Mouse (Mus musculus) forebrain, embryonic 13.5 days (tissue): ENCODE data around the gene Nr1d1. TPM values are rescaled to one million over a fixed set of nuclear protein-coding genes. Genes with fewer than 3 reads are reported as not detected.

Experiments used
- ATAC-seq: fragments of 200-750 bp; cut with Nextera tagmentation; 2 replicates; pipeline ENCODE4 v1.8.0; 2017
- H3K27ac ChIP-seq: fragments of 300-500 bp; sonication (generic); 2 replicates; pipeline ENCODE4 v1.5.1; 2015; ENCODE audit warnings: inconsistent platforms, mild to moderate bottlenecking, moderate library complexity
- H3K27me3 ChIP-seq: fragments of 300-500 bp; sonication (generic); 2 replicates; pipeline ENCODE4 v1.6.1; 2015; ENCODE audit warnings: mild to moderate bottlenecking, inconsistent platforms
- H3K36me3 ChIP-seq: fragments of 300-500 bp; sonication (generic); 2 replicates; pipeline ENCODE4 v1.6.1; 2015; ENCODE audit warnings: mild to moderate bottlenecking, inconsistent platforms; ENCODE audit not compliant: poor library complexity, severe bottlenecking
- H3K4me1 ChIP-seq: fragments of 300-500 bp; sonication (generic); 2 replicates; pipeline ENCODE4 v1.6.1; 2015; ENCODE audit warnings: inconsistent platforms
- H3K4me2 ChIP-seq: fragments of 300-500 bp; sonication (generic); 2 replicates; pipeline ENCODE4 v1.6.1; 2015; ENCODE audit warnings: inconsistent platforms, mild to moderate bottlenecking, moderate library complexity
- H3K4me3 ChIP-seq: fragments of 300-500 bp; sonication (generic); 2 replicates; pipeline ENCODE4 v1.5.1; 2015; ENCODE audit warnings: mild to moderate bottlenecking, inconsistent platforms
- H3K9ac ChIP-seq: fragments of 300-500 bp; sonication (generic); 2 replicates; pipeline ENCODE4 v1.6.1; 2015; ENCODE audit warnings: mild to moderate bottlenecking, inconsistent platforms
- H3K9me3 ChIP-seq: fragments of 300-500 bp; sonication (generic); replicated peaks from 2 replicates; pipeline ENCODE4 v1.6.1; 2016; ENCODE audit warnings: inconsistent platforms
- WGBS: fragments of 180-500 bp; shearing (Covaris S2); methylation state at CpG from one replicate; pipeline ENCODE4 v1.1.7; 2015; 5-methylcytosine and 5-hydroxymethylcytosine counted together
- polyA plus RNA-seq: library from polyadenylated mRNA; unstranded; fragments of >200 nt; fragmentation: Nextera tagmentation; extraction: Ambion mirVana; gene quantifications from 2 replicates; pipeline ENCODE4 v1.2.1, GENCODE M21; 2015

The Nr1d1 gene
- polyA plus RNA-seq, 1 experiment from 2014 or later: 2.3 TPM

DNA sequence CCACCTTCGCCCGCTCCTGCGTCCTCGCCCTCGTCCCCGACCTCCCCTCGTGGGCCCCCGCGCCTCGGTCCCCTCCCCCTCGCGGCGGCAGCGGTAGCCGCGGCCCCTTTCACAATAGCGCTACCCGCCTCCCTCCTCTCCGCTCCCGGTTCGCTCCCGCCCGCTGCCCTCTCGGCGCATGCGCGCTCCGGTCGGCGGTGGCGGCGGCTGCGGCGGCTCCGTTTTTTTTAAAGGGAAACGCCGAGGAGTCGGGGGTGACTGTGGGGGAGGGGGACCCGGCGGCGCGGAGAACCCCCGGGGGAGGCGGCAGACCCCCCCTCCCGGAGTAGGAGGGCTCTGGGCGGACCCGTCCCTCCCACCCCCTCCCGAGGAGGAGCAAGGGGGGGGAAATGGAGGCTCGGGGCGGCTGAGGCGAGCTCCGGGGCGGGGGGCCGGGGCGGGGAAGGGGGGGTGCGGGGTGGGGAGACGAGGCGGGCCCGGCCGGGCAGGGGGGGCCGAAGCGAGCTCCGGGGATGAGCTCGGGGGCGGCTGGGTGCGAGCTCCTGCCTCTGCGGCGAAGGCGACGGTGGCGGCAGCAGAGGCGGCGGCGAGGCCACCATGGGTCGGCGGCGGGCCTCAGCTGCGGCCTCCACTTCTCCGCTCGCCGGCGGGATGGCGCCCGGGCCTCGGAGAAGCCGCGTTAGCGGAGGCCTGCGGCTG is 20.0 kb upstream of the Nr1d1 start, which contains the start of gene Msl1:
TSS of gene Msl1 (plus strand) at position 502 of the 699 bp plus-strand sequence.
- Histone ChIP-seq H3K9ac (peak within 1 kb of the TSS; percentile 100), H3K9me3 (no peaks in the 10 kb centered on the region), H3K4me3 (peak within 1 kb of the TSS; percentile 100), H3K4me2 (peak within 1 kb of the TSS; percentile 88), H3K36me3 (peaks cover 18% of the 10 kb centered on the region), H3K4me1 (peaks cover 46% of the 10 kb centered on the region), H3K27ac (peak within 1 kb of the TSS; percentile 100), H3K27me3 (no peaks in the 10 kb centered on the region)
- peak; percentile 64 for ATAC-seq
- WGBS: 1% methylated on average over 56 of the region's 89 CpGs

DNA sequence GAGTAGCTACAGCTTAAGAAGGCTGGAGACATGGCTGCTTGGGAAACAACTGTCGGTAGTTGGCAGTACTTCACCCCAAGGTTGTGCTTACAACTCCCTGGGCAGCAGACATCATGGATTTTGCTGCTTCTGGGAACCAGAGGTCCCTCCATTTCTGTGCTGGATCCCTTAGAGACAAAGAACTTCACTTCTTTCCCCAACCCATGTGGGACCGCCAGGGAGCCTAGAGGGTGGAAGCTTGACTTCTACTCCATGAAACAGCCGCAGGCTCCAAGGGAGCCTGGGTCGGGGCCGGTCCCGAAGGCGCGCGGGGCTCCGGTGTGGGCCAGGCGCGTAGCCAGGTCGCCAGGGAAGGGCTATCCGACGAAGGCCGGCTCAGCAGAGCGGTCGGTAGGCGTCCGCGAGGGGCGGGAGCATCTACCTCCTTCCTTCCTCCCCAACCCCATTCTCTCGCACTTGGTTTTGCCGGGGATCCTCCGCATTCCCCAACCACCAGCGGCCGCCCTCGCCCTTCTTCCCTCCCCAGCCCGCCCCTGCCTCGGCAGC is 19.4 kb upstream of the Nr1d1 start:
- WGBS: under 1% methylated on average over 24 of the region's 30 CpGs
- Histone ChIP-seq H3K27ac (peak overlapping the region; percentile 100), H3K9me3 (no peaks in the 10 kb centered on the region), H3K27me3 (no peaks in the 10 kb centered on the region), H3K4me2 (peak overlapping the region; percentile 88), H3K36me3 (peaks cover 12% of the 10 kb centered on the region), H3K4me3 (peak overlapping the region; percentile 100), H3K4me1 (peaks cover 49% of the 10 kb centered on the region), H3K9ac (peak overlapping the region; percentile 100)
- peak; percentile 64 for ATAC-seq

DNA sequence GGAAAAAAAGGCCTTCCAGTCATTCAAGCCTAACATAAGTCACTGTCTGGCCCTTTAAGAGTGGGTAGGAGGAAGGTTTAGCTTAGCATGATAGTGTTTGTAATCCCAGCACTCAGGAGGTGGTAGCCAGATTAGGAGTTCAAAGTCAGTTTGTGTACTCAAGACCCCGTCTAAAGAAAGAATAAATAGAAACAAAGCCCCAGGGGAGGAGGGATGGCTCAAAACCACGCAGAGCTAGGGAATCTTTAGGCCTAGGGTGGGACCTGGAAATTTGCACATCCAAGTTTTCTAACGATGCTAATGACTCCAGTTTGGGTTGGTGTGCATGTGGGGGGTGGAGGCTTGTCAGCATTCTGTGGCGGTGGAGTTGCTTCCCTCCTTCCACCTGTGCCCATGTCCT is 16.9 kb upstream of the Nr1d1 start:
- no peaks in the 10 kb centered on the region for H3K9me3 ChIP-seq
- WGBS: 5% methylated on average over 4 of the region's 4 CpGs
- ATAC-seq: no peak
- no peaks in the 10 kb centered on the region for H3K36me3 ChIP-seq
- no peak overlapping the region for H3K4me2 ChIP-seq
- 0 out of 2 replicates have a peak overlapping the region, but pooled peaks have one; percentile 16 for H3K9ac ChIP-seq
- no peak overlapping the region for H3K4me3 ChIP-seq
- no peaks in the 10 kb centered on the region for H3K27me3 ChIP-seq
- H3K27ac ChIP-seq: no peak overlapping the region
- peaks cover 43% of the 10 kb centered on the region for H3K4me1 ChIP-seq

DNA sequence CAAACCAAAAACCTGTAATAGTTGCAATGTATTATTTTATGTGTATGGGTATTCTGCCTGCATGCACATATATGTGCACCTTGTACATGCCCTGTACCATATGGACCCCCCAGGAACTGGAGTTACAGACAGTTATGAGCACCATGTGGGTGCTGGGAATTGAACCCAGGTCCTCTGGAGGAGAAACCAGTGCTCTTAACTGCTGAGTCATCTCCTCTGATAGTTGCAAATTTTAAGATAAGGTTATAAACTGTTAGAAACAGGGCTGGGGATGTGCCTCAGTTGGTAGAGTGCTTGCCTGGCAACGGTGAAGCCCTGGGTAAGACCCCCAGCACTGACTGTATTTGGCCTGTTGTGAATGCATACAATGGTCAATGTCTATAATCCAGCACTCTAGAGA is 16.3 kb upstream of the Nr1d1 start:
- no peak for ATAC-seq
- Histone ChIP-seq H3K9ac (no peak overlapping the region), H3K27me3 (no peaks in the 10 kb centered on the region), H3K36me3 (no peaks in the 10 kb centered on the region), H3K4me2 (no peak overlapping the region), H3K4me3 (no peak overlapping the region), H3K27ac (no peak overlapping the region), H3K4me1 (peaks cover 49% of the 10 kb centered on the region), H3K9me3 (no peaks in the 10 kb centered on the region)
- 78% methylated on average over 1 of the region's 1 CpGs for WGBS

DNA sequence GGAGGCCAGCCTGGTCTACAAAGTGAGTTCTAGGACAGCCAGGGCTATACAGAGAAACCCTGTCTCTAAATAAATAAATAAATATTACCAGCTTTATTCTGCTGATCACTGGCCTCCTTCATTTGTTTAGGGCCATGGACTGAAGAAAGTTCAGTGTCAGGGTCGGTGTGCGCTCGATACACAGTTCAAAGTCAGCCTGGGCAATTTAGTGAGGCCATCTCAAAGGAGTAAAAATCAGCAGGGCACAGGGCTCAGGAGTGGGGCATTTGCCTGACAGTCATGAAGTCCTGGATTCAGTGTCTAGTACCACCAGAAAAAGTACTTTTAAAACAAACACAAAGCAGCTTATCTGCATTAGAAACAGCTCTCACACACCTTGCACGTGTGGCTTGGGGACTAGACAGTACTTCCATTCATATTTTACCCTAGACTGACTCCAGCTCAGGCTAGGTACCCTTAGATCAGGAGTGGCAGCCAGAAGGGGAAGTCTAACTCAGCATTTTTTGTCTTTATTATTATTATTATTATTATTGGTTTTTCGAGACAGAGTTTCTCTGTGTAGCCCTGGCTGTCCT is 15.6 kb upstream of the Nr1d1 start:
- Histone ChIP-seq H3K36me3 (no peaks in the 10 kb centered on the region), H3K4me2 (no peak overlapping the region), H3K9me3 (no peaks in the 10 kb centered on the region), H3K4me3 (no peak overlapping the region), H3K27me3 (no peaks in the 10 kb centered on the region), H3K27ac (no peak overlapping the region), H3K9ac (no peak overlapping the region), H3K4me1 (peaks cover 57% of the 10 kb centered on the region)
- 86% methylated on average over 5 of the region's 5 CpGs for WGBS
- no peak for ATAC-seq

DNA sequence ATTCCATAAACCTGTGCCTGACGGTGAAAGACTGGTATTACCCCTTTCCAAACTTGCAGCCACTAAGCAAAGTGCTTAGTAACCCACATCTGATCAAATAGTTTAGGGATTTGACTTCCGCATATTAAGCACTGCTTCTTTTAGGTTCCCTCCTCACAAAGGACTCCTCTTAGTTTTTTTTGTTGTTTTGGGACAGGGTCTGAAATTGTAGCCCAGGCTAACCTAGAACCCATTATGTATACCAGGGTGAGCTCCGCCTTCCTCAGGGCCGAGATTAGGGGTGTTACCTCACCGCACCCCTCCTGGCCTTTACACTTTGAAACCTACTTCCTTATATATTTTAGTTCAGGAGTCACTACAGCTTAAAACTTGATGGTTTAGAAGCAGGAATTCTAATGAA is 14.7 kb upstream of the Nr1d1 start:
- Histone ChIP-seq H3K9me3 (no peaks in the 10 kb centered on the region), H3K9ac (peak overlapping the region; percentile 62; the same call in 1 of the 2 replicates), H3K4me3 (peak overlapping the region; percentile 46), H3K36me3 (no peaks in the 10 kb centered on the region), H3K27ac (no peak overlapping the region; the same call in 1 of the 2 replicates), H3K4me2 (peak overlapping the region; percentile 93), H3K27me3 (no peaks in the 10 kb centered on the region), H3K4me1 (peaks cover 66% of the 10 kb centered on the region)
- WGBS: 39% methylated on average over 5 of the region's 5 CpGs
- ATAC-seq: no peak

DNA sequence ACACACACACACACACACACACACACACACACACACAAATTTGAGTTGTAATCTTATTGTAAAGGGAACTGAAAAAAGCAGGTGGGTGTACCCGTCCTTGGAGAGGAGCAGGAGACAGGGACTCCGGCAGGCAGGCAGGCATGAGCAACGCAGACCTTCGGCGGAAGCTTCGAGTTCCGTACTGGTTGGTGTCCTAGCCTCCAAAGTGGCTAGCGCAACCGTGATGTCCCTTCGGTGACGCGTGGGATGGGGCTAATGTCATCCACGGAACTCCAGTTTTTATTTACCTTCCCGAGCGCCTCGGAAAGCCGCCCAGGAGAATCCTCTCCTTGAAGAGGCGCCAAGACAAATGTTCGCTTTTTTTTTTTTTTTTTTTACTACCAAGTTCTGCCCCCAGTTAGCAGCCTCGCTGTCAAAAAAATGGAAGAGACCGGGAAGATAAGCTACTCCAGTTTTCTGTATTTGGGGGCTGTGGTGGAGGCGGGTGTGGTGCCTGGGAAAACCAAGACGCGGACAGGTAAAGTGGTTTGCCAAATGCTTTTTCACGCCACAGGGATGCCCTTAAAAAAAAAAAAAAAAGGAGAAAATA is 14.2 kb upstream of the Nr1d1 start:
- no peak overlapping the region; the same call in 1 of the 2 replicates for H3K27ac ChIP-seq
- ATAC-seq: 0 out of 2 replicates have a peak, but pooled peaks have one; percentile 17
- 2% methylated on average over 25 of the region's 25 CpGs for WGBS

DNA sequence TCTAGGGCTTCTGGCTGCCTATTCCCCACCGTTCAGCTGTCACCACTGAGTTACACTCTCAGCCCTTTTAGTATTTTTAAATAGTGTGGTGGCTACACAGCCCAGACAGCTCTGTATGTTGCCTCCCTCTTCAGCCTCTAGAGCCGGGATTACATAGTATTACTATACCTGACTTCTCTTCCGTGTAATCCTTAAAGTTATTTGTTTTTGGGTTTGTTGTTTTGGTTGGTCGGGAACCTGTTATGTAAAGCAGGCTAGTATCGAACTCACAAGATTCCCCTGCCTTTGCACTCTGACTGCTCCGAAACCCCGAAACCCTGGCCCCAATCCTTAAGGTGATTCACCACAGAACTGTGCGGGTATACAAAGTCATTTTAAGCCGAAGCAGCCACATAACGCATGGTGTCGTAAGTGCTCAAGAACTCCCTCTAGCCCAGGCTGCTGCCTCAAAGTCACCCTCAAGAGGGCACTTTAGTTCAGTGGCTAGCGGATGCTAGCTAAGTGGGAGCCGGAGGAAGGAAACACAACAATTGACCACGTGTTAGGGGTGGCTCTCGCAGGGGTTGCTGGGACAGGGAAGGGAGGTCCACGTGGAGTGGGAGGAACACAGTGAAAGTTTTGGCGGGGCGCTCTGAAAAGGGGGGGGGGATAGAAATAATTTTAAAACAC is 13.6 kb upstream of the Nr1d1 start:
- peaks cover 67% of the 10 kb centered on the region for H3K4me1 ChIP-seq
- WGBS: 13% methylated on average over 18 of the region's 18 CpGs
- H3K9me3 ChIP-seq: no peaks in the 10 kb centered on the region
- H3K9ac ChIP-seq: peak overlapping the region; percentile 62
- no peaks in the 10 kb centered on the region for H3K36me3 ChIP-seq
- peak overlapping the region; percentile 46 for H3K4me3 ChIP-seq
- peak overlapping the region; percentile 93 for H3K4me2 ChIP-seq
- no peaks in the 10 kb centered on the region for H3K27me3 ChIP-seq
- ATAC-seq: peak; percentile 82
- peak overlapping the region; percentile 40 for H3K27ac ChIP-seq

More for the DNA sequence above, 14.2 kb upstream of the Nr1d1 start:
- no peaks in the 10 kb centered on the region for H3K36me3 ChIP-seq
- H3K4me1 ChIP-seq: peaks cover 67% of the 10 kb centered on the region
- peak overlapping the region; percentile 46 for H3K4me3 ChIP-seq
- no peaks in the 10 kb centered on the region for H3K27me3 ChIP-seq
- H3K4me2 ChIP-seq: peak overlapping the region; percentile 93
- H3K9me3 ChIP-seq: no peaks in the 10 kb centered on the region
- H3K9ac ChIP-seq: peak overlapping the region; percentile 62

DNA sequence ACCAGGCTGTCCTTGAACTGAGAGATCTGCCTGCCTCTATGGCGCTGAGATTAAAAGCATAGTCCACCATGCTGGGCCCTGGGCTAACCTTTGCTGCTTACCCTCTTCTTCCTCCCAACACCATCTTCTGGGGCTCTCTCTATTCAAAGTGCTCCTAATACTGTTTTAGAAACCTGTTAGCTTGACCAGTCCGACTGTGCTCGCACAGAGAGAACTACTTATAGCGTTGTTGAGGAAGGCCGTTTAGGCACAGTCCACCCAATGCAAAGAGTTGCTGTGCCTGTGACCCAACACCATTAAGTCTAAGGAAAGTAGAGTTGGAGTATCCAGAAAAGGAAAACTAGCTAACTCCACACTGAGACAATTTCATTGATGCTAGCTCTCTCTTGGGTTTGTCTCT is 13.0 kb upstream of the Nr1d1 start:
- no peaks in the 10 kb centered on the region for H3K9me3 ChIP-seq
- peaks cover 67% of the 10 kb centered on the region for H3K4me1 ChIP-seq
- WGBS: 91% methylated on average over 5 of the region's 5 CpGs
- no peak for ATAC-seq
- no peak overlapping the region for H3K4me3 ChIP-seq
- no peaks in the 10 kb centered on the region for H3K36me3 ChIP-seq
- no peaks in the 10 kb centered on the region for H3K27me3 ChIP-seq
- no peak overlapping the region; the same call in 1 of the 2 replicates for H3K9ac ChIP-seq
- peak overlapping the region; percentile 93 for H3K4me2 ChIP-seq
- peak overlapping the region; percentile 40; the same call in 1 of the 2 replicates for H3K27ac ChIP-seq

DNA sequence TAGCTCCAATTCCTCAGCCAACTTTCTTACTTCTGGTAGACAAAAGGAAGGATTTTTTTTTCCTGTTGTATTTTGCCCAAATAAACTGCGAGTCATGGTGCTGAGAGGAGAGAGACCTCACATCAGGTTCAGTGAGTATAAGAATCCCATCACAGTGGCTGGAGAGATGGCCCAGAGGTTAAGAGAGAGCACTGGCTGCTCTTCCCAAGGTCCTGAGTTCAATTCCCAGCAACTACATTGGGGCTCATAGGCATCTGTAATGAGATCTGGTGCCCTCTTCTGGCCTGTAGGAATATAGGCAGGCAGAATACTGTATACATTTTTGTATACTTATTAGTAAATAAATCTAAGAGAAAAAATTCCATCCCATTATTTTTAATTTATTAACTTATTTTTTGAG is 12.6 kb upstream of the Nr1d1 start:
- Histone ChIP-seq H3K4me3 (no peak overlapping the region), H3K27ac (no peak overlapping the region), H3K9ac (no peak overlapping the region), H3K4me2 (no peak overlapping the region), H3K27me3 (no peaks in the 10 kb centered on the region), H3K36me3 (no peaks in the 10 kb centered on the region), H3K4me1 (peaks cover 69% of the 10 kb centered on the region), H3K9me3 (no peaks in the 10 kb centered on the region)
- no peak for ATAC-seq
- WGBS: 89% methylated on average over 1 of the region's 1 CpGs

DNA sequence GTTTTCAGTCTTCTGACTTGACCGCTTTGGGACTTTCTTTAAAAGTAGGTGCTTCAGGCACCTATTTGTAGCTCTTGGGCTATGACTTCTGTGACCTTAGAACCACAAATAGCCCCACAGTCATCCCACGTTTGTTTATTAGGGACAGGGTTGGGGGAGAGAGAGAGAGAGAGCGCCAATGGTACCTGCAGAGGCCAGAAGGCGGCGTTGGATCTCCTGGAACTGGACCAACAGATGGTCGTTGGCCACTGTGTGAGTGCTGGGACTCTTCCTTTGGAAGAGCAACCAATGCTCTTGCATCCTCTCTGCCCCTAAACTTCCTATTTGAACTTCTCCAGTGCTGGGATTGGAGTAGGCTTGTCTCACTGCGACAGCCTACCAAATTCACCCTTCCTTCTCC is 12.1 kb upstream of the Nr1d1 start:
- no peak for ATAC-seq
- no peaks in the 10 kb centered on the region for H3K9me3 ChIP-seq
- peak overlapping the region; percentile 44 for H3K4me2 ChIP-seq
- 35% methylated on average over 7 of the region's 7 CpGs for WGBS
- peaks cover 71% of the 10 kb centered on the region for H3K4me1 ChIP-seq
- no peaks in the 10 kb centered on the region for H3K27me3 ChIP-seq
- no peak overlapping the region for H3K9ac ChIP-seq
- 0 out of 2 replicates have a peak overlapping the region, but pooled peaks have one; percentile 72 for H3K27ac ChIP-seq
- no peaks in the 10 kb centered on the region for H3K36me3 ChIP-seq
- H3K4me3 ChIP-seq: no peak overlapping the region
